Mouse (Mus musculus) limb, embryonic 11.5 days (tissue): ENCODE results near the gene St8sia1. TPM values are rescaled to one million over a fixed set of nuclear protein-coding genes. Genes with fewer than 3 reads are reported as not detected.
"Not testable (repeated sequence)": the region's sequence is repeated elsewhere in the genome, so short reads cannot be mapped to it uniquely, and the experiment has no call there.

ENCODE experiments used
- ATAC-seq: fragments of 200-750 bp; cut with Nextera tagmentation; 2 replicates; pipeline ENCODE4 v1.8.0; 2017; ENCODE audit warnings: low read depth; ENCODE audit not compliant: insufficient number of reproducible peaks, low FRiP score, low TSS enrichment
- DNase-seq: peaks from one replicate; pipeline ENCODE4 v3.0.0-alpha.2; 2015; ENCODE audit warnings: low spot score
- H3K27ac ChIP-seq: fragments of 300-500 bp; sonication (generic); replicated peaks from 2 replicates; pipeline ENCODE4 v1.5.1; 2014; ENCODE audit warnings: low read depth, mild to moderate bottlenecking, low read length
- H3K27me3 ChIP-seq: fragments of 300-500 bp; sonication (generic); 2 replicates; pipeline ENCODE4 v1.6.1; 2014; ENCODE audit warnings: mild to moderate bottlenecking, low read length, mixed read lengths; ENCODE audit not compliant: control insufficient read depth, insufficient read depth
- H3K36me3 ChIP-seq: fragments of 300-500 bp; sonication (generic); 2 replicates; pipeline ENCODE4 v1.6.1; 2014; ENCODE audit warnings: mild to moderate bottlenecking, low read length, moderate library complexity, mixed read lengths; ENCODE audit not compliant: control insufficient read depth, insufficient read depth
- H3K4me1 ChIP-seq: fragments of 300-500 bp; sonication (generic); 2 replicates; pipeline ENCODE4 v1.6.1; 2014; ENCODE audit warnings: low read length, mixed read lengths; ENCODE audit not compliant: control insufficient read depth, insufficient read depth
- H3K4me2 ChIP-seq: fragments of 300-500 bp; sonication (generic); 2 replicates; pipeline ENCODE4 v1.6.1; 2014; ENCODE audit warnings: low read depth, mild to moderate bottlenecking, moderate library complexity; ENCODE audit not compliant: severe bottlenecking
- H3K4me3 ChIP-seq: fragments of 300-500 bp; sonication (generic); 2 replicates; pipeline ENCODE4 v1.5.1; 2014; ENCODE audit warnings: low read depth, low read length
- H3K9ac ChIP-seq: fragments of 300-500 bp; sonication (generic); 2 replicates; pipeline ENCODE4 v1.6.1; 2014; ENCODE audit warnings: mild to moderate bottlenecking, low read length
- H3K9me3 ChIP-seq: fragments of 300-500 bp; sonication (generic); 2 replicates; pipeline ENCODE4 v1.6.1; 2016; ENCODE audit warnings: low read length; ENCODE audit not compliant: control insufficient read depth
- WGBS: fragments of 180-500 bp; shearing (Covaris S2); extraction: QIAGEN DNeasy Blood & Tissue Kit; methylation state at CpG from one replicate; pipeline ENCODE4 v1.1.7; 2014; 5-methylcytosine and 5-hydroxymethylcytosine counted together
- polyA plus RNA-seq: library from polyadenylated mRNA; unstranded; fragments of >200 nt; fragmentation: Nextera tagmentation; extraction: Ambion mirVana; gene quantifications from 2 replicates; pipeline ENCODE4 v1.2.1, GENCODE M21; 2014

St8sia1 gene
- polyA plus RNA-seq = 0.67 and 0.75 TPM in 2 replicates

- under 1% methylated on average over 45 of the region's 45 CpGs for WGBS
- ATAC-seq = peak; percentile 71
- Histone ChIP-seq H3K9me3 (no peaks in the 10 kb centered on the region), H3K4me2 (peak within 1 kb of the TSS; percentile 95), H3K27ac (peak within 1 kb of the TSS; percentile 61; the same call in 1 of the 2 replicates), H3K4me1 (peaks cover 4% of the 10 kb centered on the region), H3K36me3 (no peaks in the 10 kb centered on the region; the same call in 1 of the 2 replicates), H3K9ac (peak within 1 kb of the TSS; percentile 63), H3K27me3 (peaks cover 4% of the 10 kb centered on the region; the same call in 1 of the 2 replicates), H3K4me3 (peak within 1 kb of the TSS; percentile 65)
- DNase-seq = peak; percentile 72
Observed at GRCm38 (mm10) chr6:142964076-142964530, at the start of gene St8sia1. TSS of gene St8sia1 (minus strand) at chr6:142964452.

GRCm38 (mm10) chr6:143012513-143013215, 48.4 kb upstream of the St8sia1 start:
- 92% methylated on average over 15 of the region's 15 CpGs for WGBS
- no peak overlapping the region for H3K4me3 ChIP-seq
- no peaks in the 10 kb centered on the region for H3K9me3 ChIP-seq
- DNase-seq (no peak), ATAC-seq (no peak)
- no peak overlapping the region for H3K4me2 ChIP-seq
- H3K27ac ChIP-seq = no peak overlapping the region
- no peak overlapping the region for H3K9ac ChIP-seq
- H3K27me3 ChIP-seq = no peaks in the 10 kb centered on the region
- H3K4me1 ChIP-seq = no peaks in the 10 kb centered on the region
- no peaks in the 10 kb centered on the region; the same call in 1 of the 2 replicates for H3K36me3 ChIP-seq

GRCm38 (mm10) chr6:143008865-143009264, 44.6 kb upstream of the St8sia1 start:
- no peaks in the 10 kb centered on the region; the same call in 1 of the 2 replicates for H3K36me3 ChIP-seq
- no peak overlapping the region for H3K9ac ChIP-seq
- DNase-seq (no peak), ATAC-seq (no peak)
- no peaks in the 10 kb centered on the region for H3K27me3 ChIP-seq
- H3K4me2 ChIP-seq = no peak overlapping the region
- no peak overlapping the region for H3K4me3 ChIP-seq
- no peaks in the 10 kb centered on the region for H3K4me1 ChIP-seq
- no peaks in the 10 kb centered on the region for H3K9me3 ChIP-seq
- WGBS = 75% methylated on average over 5 of the region's 5 CpGs
- H3K27ac ChIP-seq = no peak overlapping the region

GRCm38 (mm10) chr6:143005209-143005608, 41.0 kb upstream of the St8sia1 start:
- not testable (repeated sequence) for H3K27ac ChIP-seq, H3K4me2 ChIP-seq, H3K4me3 ChIP-seq, ATAC-seq, H3K4me1 ChIP-seq, H3K27me3 ChIP-seq, H3K9ac ChIP-seq, H3K36me3 ChIP-seq, H3K9me3 ChIP-seq, DNase-seq
- WGBS = 87% methylated on average over 9 of the region's 9 CpGs

- no peaks in the 10 kb centered on the region for H3K9me3 ChIP-seq
- no peak for ATAC-seq
- H3K4me1 ChIP-seq = no peaks in the 10 kb centered on the region
- no peak overlapping the region for H3K4me3 ChIP-seq
- H3K36me3 ChIP-seq = no peaks in the 10 kb centered on the region
- 75% methylated on average over 9 of the region's 9 CpGs for WGBS
- no peak overlapping the region for H3K9ac ChIP-seq
- no peak overlapping the region for H3K4me2 ChIP-seq
- no peak overlapping the region for H3K27ac ChIP-seq
- no peak for DNase-seq
- H3K27me3 ChIP-seq = no peaks in the 10 kb centered on the region
Observed at GRCm38 (mm10) chr6:143004801-143005200, 40.5 kb upstream of the St8sia1 start.

- ATAC-seq = no peak
- WGBS = 67% methylated on average over 12 of the region's 12 CpGs
- no peaks in the 10 kb centered on the region for H3K27me3 ChIP-seq
- no peak overlapping the region for H3K4me3 ChIP-seq
- no peaks in the 10 kb centered on the region for H3K9me3 ChIP-seq
- no peak for DNase-seq
- no peak overlapping the region for H3K27ac ChIP-seq
- no peaks in the 10 kb centered on the region for H3K4me1 ChIP-seq
- no peaks in the 10 kb centered on the region for H3K36me3 ChIP-seq
- H3K9ac ChIP-seq = no peak overlapping the region
- H3K4me2 ChIP-seq = no peak overlapping the region
Observed at GRCm38 (mm10) chr6:142998221-142998999, 34.2 kb upstream of the St8sia1 start.

GRCm38 (mm10) chr6:142996887-142997286, 32.6 kb upstream of the St8sia1 start:
- no peak overlapping the region for H3K27ac ChIP-seq
- H3K4me3 ChIP-seq = no peak overlapping the region
- H3K9me3 ChIP-seq = no peaks in the 10 kb centered on the region
- no peaks in the 10 kb centered on the region for H3K36me3 ChIP-seq
- ATAC-seq (no peak), DNase-seq (no peak)
- 77% methylated on average over 3 of the region's 3 CpGs for WGBS
- no peaks in the 10 kb centered on the region for H3K4me1 ChIP-seq
- H3K4me2 ChIP-seq = no peak overlapping the region
- no peak overlapping the region for H3K9ac ChIP-seq
- no peaks in the 10 kb centered on the region for H3K27me3 ChIP-seq

GRCm38 (mm10) chr6:142995567-142995966, 31.3 kb upstream of the St8sia1 start:
- Histone ChIP-seq H3K27me3 (no peaks in the 10 kb centered on the region), H3K36me3 (no peaks in the 10 kb centered on the region), H3K4me1 (no peaks in the 10 kb centered on the region), H3K4me2 (no peak overlapping the region), H3K4me3 (no peak overlapping the region), H3K9ac (no peak overlapping the region), H3K9me3 (no peaks in the 10 kb centered on the region), H3K27ac (no peak overlapping the region)
- 69% methylated on average over 5 of the region's 5 CpGs for WGBS
- ATAC-seq (no peak), DNase-seq (no peak)
